Mouse (Mus musculus): ENCODE data around the gene Ndfip2. TPM values are rescaled to one million over a fixed set of nuclear protein-coding genes. Genes with fewer than 3 reads are reported as not detected.

Gene Ndfip2
- total RNA-seq (2021): 100 to 1,000 TPM; 124 to 126 TPM

DNA sequence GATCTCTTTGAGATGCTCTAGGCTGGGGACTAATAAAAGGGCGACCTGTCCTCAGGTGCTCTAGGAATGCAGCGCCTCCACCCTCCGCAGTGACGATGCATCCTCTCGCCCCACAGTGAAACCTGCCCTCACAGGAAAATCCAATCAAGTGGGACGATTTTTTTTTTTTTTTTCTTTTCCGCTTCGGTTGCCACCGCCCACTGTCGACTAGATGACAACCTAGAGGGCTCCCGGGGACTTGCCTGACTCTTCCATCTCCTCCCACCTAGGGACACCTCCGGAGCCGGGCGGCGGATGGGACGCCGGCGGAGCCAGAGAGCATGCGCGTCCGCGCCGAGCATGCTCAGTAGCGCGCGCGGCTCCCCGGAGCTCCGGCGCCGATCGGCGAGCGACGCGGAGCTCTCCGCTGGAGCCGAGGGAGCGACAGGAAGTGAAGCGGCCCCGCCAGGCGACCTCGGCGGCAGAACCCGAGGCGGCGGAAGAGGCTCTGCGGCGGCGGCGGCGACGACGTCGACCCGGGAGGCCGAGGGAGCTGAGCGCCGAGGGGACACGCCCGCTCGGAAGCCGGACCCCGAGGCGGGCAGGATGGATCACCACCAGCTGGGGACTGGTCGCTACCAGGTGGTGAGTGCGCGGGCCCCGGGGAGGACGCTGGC lies at the start of gene Ndfip2:
Gene Ndfip2 (plus strand): TSS at position 195 of the 656 bp plus-strand sequence.
- intact Hi-C loops (cut with DNase I): no loop called here
- DNase-seq (ENCODE audit: extremely low spot score in 1 of 2, low spot score in 2 of 2): peak; percentile 82 to 92

DNA sequence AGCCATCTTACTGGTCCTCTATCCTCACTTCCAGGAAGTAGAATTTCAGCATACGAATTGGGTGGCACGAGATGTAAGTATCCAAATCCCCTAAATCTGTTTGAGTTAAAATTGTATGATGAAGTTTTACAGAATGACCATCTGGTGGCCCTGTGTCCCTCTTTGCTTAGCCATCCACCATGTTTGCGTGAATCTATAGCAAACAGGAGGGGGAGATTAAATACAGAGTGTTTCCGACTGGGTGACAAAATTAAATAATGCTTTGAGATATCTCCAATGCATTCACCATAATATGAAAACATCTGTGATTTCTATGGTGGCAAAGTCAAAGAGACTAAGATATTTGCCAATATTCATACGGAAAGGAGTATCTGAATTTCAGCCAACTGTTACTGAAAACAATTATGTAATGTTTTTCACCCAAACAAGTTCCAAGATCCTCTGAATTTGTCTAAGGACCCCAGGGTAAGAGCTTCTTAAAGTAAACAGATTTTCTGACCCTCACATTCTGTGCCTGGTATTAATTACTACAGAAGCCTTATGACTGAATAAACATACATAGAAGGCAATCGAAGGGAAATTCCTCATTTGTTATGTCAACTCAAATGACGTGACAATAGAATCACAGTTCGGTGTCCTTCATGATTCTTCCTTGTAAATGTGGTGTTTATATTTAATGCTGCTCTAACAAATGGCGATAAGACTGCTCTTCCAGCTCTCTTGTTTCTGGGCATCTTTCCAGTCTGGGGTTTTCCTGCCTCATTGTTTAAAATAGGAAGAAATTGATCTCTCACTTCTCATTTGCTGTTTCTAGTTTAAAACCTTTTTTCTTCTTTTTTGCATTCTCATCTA lies 38.6 kb upstream of the Ndfip2 start:
- no peak for DNase-seq (ENCODE audit: extremely low spot score in 1 of 2, low spot score in 2 of 2)
- intact Hi-C loops (cut with DNase I): no loop called here

DNA sequence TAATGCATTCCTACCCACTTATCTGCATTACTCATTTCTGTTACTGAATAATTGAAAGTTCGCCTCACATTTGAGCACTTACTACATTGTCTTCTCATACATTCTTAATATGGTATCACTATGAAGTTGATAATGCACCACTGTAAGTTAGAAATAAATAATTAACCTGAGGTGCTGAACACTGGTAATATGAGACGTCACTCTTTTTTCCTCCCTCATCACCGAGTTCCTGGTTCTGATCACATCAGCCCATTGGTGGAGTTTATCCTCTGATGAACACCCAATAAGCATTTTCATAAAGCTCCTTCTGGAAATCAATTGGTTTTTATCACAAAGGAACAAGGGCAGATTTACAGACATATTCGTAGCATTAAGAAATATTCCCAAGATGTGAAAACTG lies 36.1 kb upstream of the Ndfip2 start:
- intact Hi-C loops (cut with DNase I): no loop called here
- no peak for DNase-seq (ENCODE audit: extremely low spot score in 1 of 2, low spot score in 2 of 2)

DNA sequence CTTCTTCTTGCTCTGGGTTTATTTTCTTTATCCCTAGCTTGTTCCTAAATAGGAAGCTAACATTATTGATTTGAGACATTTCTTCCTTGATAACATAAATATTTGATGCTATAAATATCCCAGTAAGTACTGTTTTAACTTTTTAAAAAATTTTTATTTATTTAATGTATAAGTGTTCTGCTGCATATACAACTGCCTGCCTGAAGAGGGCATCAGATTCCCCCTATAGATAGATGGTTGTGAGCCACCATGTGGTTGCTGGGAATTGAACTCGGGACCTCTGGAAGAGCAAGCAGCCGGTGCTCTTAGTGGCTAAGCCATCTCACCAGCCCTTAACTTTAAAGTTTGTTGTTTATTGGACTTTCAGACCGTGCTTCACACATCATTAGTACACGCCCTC lies 32.6 kb upstream of the Ndfip2 start:
- DNase-seq (ENCODE audit: extremely low spot score in 1 of 2, low spot score in 2 of 2): no peak
- intact Hi-C loops (cut with DNase I): no loop called here

DNA sequence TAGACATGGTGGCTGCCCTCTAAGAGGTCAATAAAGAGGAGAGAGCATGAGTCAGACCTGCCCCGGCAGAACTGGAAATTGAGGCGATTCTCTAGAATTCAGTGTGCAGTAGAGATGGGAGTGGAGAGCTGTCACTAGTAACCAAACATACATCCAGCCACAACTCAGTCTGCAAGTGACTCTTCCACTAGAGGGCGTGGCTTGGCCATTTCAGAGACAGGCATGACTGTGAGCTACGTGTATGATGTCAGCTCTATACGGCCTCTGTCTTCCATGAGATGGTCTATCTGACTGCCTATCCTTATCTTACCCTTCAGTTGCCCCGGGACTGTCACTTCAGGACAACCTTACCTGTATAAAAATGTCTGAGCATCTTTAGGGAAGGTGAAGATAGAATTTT lies 26.0 kb upstream of the Ndfip2 start:
- intact Hi-C loops (cut with DNase I): loop anchor here (2.0 kb wide), 1 partner anchor 64 kb away; no protein-coding TSS in a partner anchor
- no peak for DNase-seq (ENCODE audit: extremely low spot score in 1 of 2, low spot score in 2 of 2)

DNA sequence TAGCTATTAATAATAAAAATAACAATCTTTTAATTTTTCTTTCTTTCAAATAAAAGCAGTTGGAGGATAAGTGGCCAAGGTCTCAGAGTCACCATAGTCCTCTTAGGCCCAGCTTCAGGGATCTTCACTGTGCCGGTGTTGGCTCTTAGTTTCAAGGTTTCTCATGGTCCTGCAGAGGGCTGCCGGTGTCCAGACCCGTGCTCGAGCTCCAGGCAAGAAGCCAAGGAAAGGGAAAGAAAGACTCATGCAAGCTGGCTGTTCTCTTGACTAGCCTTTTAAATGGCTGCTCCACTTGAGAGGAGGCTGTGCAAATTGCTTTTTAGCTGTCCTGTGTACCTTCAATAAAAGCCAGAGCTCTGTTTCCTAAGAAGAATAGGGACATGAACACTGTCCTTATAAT lies 21.8 kb upstream of the Ndfip2 start:
- intact Hi-C loops (cut with DNase I): no loop called here
- no peak for DNase-seq (ENCODE audit: extremely low spot score in 1 of 2, low spot score in 2 of 2)

DNA sequence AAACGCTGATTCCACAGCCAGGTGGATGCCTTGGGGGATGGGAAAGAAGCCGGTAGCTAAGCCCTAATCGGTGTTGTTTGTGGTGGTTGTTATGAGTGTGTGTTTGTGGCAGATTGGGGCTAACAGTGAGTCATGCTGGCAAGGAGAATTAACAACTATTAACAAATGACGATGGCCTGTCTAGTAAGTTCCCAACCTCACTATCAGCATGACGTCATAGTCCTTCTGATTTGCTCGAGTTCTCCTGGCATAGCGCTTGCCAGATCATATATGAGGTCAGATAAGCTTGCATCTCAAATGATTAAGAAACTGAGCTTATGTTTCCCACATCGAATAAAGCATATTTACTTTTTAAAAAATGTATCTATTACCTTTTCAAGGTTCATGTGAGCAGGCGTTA lies 20.6 kb upstream of the Ndfip2 start:
- DNase-seq (ENCODE audit: extremely low spot score in 1 of 2, low spot score in 2 of 2): no peak
- intact Hi-C loops (cut with DNase I): no loop called here

DNA sequence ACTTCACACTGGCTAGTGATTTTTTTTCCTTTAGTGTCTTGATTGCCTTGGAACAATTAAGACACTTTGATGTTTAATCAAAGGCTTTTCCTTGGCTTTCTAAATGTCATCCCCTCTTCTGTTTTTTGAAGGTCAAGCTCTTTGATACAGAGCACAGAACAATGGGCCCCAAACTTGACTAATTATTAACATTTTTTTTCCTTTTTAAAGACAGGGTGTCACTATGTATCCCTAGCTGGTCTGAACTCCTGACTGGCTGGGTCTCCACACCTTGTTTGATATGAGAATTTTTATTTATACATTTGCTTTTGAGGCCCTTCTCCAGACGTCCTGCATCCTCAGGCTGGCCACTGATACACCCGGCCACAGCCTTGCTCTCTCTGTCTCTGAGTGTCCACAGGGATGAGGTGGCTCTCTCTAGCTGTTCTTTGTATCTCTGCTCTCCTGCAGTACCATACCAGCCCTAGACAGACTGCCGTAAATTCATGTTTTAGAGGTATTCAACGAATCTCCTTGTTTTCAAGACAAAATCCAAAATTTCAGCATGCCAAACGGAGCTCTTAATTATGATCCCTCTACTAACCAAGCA lies 19.8 kb upstream of the Ndfip2 start:
- no peak for DNase-seq (ENCODE audit: extremely low spot score in 1 of 2, low spot score in 2 of 2)
- intact Hi-C loops (cut with DNase I): no loop called here

DNA sequence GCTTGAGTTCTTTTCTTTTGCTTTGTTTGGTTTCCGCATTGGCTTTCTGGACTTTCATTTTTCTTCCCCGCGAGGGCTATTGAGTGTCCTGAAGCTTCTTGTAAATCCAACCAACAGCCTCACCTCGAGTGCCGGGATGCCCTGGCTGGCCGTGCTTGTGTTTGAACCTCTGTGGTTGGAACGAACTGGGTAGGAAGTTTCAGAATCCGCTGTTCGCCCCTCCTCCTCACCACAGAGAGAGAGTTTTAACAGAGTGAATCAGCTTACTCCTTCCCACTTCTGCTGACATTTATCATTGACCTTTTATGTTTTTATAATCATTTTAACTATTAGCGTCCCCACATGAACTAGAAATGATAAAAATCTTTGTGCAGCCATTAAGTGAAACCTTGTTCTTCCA lies 18.3 kb upstream of the Ndfip2 start:
- DNase-seq (ENCODE audit: extremely low spot score in 1 of 2, low spot score in 2 of 2): no peak
- intact Hi-C loops (cut with DNase I): no loop called here

DNA sequence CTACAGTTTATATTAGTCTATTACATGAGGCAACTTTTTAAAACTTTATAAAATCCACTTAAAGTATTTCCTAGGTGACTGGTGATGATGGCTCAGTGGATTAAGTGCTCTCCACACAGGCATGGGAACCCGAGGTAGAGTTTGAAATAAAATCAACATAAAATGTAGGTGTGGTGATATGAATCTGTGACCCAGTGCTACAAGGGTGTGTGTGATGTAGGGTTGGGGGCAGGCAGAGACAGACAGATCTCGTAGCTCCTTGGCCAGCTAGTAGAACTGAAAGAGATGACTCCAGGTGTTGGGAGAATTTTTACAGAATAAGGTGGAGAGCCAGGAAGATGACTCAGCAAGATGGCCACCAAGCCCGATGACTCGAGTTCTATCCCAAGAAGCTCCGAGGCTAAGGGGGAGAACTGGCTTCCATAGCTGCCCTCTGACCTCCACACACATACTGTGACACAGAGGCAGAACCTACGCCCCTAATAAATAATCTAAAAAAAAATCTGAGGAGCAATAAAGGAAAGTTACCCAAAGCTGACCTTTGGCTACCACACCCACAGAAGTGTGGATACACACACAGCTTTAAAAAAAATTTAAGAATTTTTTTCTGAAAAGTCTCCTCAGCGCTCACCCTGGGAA lies 14.4 kb upstream of the Ndfip2 start:
- DNase-seq (ENCODE audit: extremely low spot score in 1 of 2, low spot score in 2 of 2): no peak
- intact Hi-C loops (cut with DNase I): no loop called here

DNA sequence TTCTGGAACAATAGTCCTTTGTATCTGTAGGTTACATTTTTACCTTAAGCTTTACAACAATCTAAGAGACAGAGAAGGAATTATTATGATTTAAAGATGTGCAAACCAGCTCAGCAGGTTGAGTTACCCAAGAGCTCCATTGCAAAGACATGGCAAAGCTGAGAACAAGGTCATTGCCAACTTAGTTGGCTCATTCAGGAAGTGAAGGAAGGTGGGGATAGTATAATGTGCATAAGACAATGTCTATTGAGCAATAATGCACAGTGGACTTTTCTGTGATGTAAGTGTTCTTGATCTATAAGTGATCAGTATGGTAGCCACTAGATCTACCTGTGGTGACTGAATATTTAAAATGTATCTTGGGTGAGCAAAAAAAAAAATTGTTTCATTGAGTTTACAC lies 7.3 kb upstream of the Ndfip2 start:
- no peak for DNase-seq (ENCODE audit: extremely low spot score in 1 of 2, low spot score in 2 of 2)
- intact Hi-C loops (cut with DNase I): no loop called here

DNA sequence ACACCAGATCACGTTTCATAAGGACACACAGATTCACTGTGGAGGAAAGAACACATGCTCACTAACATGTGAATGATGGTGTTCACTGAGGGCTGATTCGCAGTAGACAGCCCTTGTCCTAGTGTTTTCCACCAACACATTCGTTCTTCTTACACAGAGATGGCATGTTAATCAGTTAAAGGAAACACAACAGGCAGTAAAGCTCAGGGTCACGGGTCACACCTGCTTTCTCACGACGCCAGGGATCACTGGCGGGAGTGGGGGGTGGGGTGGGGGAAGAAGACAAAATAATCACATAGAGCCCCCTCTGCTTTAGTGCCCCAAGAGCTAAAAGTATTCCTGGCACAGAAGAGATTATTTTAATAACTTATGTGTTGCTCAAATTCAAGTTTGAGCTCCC lies 5.1 kb upstream of the Ndfip2 start:
- no peak for DNase-seq (ENCODE audit: extremely low spot score in 1 of 2, low spot score in 2 of 2)
- intact Hi-C loops (cut with DNase I): no loop called here

DNA sequence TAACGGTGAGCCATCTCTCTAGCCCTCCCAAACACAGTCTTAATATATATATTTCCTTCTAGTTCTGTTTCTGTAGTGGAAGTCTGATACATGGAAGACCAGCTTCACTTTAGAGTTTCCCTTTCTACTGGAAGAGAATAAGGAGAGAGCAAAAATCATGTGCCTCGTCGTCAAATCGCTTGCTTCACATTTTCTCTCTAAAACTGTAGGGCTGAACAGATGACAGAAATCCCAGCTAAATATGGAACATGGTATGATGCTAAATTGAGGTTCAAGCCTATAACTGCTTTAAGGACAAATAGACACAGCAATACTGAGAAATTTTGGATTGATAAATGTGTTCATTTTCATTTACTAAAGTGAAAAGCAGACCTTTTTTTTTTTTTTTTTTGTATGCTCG lies 4.0 kb upstream of the Ndfip2 start:
- intact Hi-C loops (cut with DNase I): no loop called here

DNA sequence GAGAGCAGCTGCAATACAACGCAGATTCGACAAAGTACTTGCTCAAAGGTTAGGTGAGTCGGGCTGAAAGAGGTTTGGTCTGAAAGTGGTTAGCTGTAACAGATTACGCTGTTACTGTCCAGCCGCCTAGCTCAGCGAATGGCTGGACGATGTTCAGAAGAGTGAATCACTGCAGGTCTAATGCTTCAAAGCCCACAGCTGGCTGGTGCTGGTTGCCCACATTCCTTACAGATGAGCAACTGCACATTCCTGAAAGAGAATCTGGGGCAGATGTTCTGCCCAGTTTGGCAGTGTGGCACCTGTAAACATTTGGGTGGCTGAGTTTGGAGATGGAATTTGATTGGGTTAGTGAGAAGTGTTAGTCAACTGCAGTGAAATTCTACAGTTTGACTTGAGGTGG lies 2.8 kb upstream of the Ndfip2 start:
- intact Hi-C loops (cut with DNase I): no loop called here
- no peak for DNase-seq (ENCODE audit: extremely low spot score in 1 of 2, low spot score in 2 of 2)

More for the DNA sequence above, 4.0 kb upstream of the Ndfip2 start:
- peak in 1 of 2 experiments; percentile 29 for DNase-seq (ENCODE audit: extremely low spot score in 1 of 2, low spot score in 2 of 2)

DNA sequence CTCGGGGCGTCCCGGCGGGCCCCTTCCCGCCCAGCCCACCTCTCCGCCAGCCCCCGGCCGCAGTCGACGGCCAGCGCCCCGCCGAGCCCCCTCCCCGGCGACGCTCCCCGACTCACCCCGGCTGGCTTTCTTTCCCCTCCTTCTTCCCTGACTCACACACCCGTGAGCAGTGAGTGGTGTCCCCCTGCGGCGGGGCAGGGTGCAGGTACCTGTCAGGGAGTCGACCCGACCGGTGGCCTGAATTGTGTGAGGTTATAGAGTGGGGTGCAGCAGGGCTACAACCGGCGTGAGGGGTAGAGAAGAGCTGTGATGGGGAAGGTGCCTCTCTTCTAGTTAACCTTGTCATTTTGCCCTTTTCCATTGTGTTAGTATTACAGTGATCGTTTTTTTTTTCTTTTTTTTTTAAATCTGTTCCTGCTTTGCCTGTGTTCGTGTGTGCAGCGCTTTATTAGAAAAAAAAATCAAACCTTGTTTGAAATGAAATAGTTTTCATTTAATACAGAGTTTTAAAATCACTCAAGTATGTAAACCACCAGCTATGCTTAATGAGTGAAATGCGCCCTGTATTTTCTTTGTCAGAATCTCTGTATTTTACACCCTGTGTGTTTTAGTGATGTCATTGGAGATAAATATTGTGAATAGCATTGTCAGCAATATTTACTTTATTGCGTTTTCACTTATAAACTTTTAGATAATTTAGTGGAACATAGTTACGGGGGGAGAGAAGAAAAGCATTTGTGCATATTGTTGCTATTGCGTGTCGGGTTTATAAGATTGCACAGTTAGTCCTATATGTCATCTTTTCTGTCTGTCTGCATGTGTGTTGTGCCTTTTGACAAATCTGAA lies 885 bp downstream of the Ndfip2 start:
- DNase-seq (ENCODE audit: extremely low spot score in 1 of 2, low spot score in 2 of 2): peak in 1 of 2 experiments; percentile 59
- intact Hi-C loops (cut with DNase I): no loop called here

DNA sequence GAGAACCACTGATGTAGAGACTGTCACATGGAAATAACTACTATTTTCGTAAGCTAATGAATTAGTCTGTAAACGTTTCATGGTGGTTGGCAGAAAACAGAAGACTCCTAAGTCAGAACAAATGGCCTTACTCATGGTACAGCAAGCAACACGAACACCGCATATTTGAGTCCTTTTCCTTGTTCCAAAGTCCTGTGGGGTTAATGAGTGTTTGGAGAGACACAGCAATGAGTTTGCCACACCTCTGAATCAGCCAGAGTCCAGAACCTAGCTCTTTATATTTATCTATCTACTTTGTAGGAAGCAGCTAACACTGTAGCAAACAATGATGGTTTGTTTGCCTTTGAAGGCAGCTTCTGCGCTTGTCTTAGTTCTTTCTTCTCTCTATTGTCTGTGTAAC lies 4.5 kb downstream of the Ndfip2 start:
- intact Hi-C loops (cut with DNase I): loop anchor here (5.0 kb wide), 1 partner anchor 86 kb away; the partner anchor contains the start of gene Rbm26
- DNase-seq (ENCODE audit: extremely low spot score in 1 of 2, low spot score in 2 of 2): no peak

DNA sequence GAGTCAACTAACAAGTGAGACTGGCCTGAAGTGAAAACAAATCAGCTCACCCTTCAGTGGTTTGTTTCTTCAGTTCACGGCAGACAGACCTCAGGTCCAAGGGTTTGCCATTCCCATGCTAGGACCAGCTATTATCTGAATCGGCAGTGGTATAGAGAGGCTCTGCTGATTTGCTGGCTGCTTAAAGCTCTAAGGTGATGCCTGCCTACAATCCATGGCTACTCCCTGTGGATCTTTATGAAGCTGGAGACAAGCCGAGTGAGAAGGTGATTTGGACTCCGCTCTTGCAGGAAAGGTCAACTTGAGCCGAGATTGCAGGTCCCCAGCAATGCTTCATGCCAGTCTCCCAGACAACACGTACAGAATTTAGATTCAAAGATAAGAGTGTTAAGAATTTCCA lies 8.7 kb downstream of the Ndfip2 start:
- intact Hi-C loops (cut with DNase I): no loop called here
- no peak for DNase-seq (ENCODE audit: extremely low spot score in 1 of 2, low spot score in 2 of 2)

DNA sequence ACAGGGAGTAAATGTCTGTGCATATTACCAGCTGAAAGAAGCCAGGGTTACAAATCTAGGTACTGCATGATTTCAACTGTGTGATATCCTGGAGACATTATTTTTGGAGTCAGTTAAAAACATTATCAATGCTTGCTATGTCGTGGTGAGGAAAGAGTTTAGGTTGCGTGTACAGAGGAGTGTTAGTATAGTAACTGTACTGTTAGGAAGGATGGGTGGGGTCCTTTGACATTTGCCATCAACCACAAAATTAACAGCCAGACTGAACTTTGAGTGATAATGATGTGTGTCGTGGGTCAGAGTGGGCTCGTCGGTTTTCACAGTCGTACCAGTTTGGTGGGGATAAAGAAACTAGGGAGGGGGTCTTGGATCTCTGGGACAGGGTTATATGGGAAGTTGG lies 13.7 kb downstream of the Ndfip2 start:
- no peak for DNase-seq (ENCODE audit: extremely low spot score in 1 of 2, low spot score in 2 of 2)
- intact Hi-C loops (cut with DNase I): no loop called here

DNA sequence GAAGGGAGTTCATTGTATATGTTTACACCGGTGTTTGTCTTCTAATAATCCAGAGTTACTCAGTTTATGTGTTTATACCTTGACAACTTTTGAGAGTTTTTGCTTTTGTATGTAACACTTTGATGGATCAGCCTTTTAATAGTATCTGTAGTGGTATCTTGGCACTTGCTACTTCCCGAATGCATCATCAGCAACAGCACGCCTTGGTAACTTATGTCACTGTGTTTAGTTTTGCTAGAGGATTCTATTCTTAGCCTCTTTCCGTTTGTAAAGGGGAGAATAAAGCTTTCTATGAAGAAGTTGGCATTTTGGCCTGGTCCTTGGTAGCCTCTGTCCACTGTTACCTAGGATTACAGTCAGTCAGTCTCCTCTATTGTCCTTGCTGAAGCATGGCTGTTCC lies 14.2 kb downstream of the Ndfip2 start:
- DNase-seq (ENCODE audit: extremely low spot score in 1 of 2, low spot score in 2 of 2): no peak
- intact Hi-C loops (cut with DNase I): no loop called here
